Mouse (Mus musculus) ES-E14 (cell line): ENCODE results near the gene Pcdh7.

Experiments
- CHD2 ChIP-seq: IDR thresholded peaks from 2 replicates; pipeline ENCODE4 v1.6.1; 2014; ENCODE audit warnings: mild to moderate bottlenecking, low read depth, low read length, inconsistent platforms
- HCFC1 ChIP-seq: IDR thresholded peaks from 2 replicates; pipeline ENCODE4 v1.6.1; 2012; ENCODE audit warnings: low read length, inconsistent platforms, borderline replicate concordance; ENCODE audit not compliant: insufficient read depth
- MAFK ChIP-seq: IDR thresholded peaks from 2 replicates; pipeline ENCODE4 v1.6.1; 2014; ENCODE audit warnings: mild to moderate bottlenecking, low read depth, low read length, inconsistent platforms; ENCODE audit not compliant: insufficient read depth
- ZNF384 ChIP-seq: IDR thresholded peaks from 2 replicates; pipeline ENCODE4 v1.6.1; 2012; ENCODE audit warnings: low read depth, low read length, inconsistent platforms

- no peak for TF ChIP-seq MAFK
- no peak for TF ChIP-seq CHD2
- TF ChIP-seq HCFC1 = no peak
- no peak for TF ChIP-seq ZNF384
These were observed 39.7 kb downstream of the Pcdh7 start for GRCm38 (mm10) chr5:57757436-57757898.
